Mouse (Mus musculus): Measurements from ENCODE around the gene 4932438A13Rik. TPM values are rescaled to one million over a fixed set of nuclear protein-coding genes. Genes with fewer than 3 reads are reported as not detected.

The 4932438A13Rik gene
- polyA plus RNA-seq, 1 experiment from 2014 or later, result 55.3 TPM

GRCm38 (mm10) chr3:37051491-37051890, 188.6 kb downstream of the 4932438A13Rik start:
- H3K4me3 ChIP-seq (ENCODE audit: low read depth, low read length), result no peak overlapping the region
- no peaks in the 10 kb centered on the region for H3K27me3 ChIP-seq (replicated peaks; ENCODE audit: control insufficient read depth, insufficient read depth, low read length)
- 100% methylated on average over 1 of the region's 1 CpGs for WGBS
- peaks cover 24% of the 10 kb centered on the region for H3K36me3 ChIP-seq (ENCODE audit: control insufficient read depth, insufficient read depth, low read length)
- DNase-seq (ENCODE audit: low spot score), result no peak
- no peaks in the 10 kb centered on the region for H3K4me1 ChIP-seq (ENCODE audit: control insufficient read depth, insufficient read depth, low read length)
- H3K9me3 ChIP-seq (replicated peaks; ENCODE audit: control insufficient read depth, low read length), result no peaks in the 10 kb centered on the region
- no peak overlapping the region for H3K27ac ChIP-seq (ENCODE audit: low read depth, low read length)
- no peak overlapping the region for H3K9ac ChIP-seq (ENCODE audit: low read length)
- no peak for ATAC-seq
- H3K4me2 ChIP-seq (ENCODE audit: low read length), result no peak overlapping the region

DNA sequence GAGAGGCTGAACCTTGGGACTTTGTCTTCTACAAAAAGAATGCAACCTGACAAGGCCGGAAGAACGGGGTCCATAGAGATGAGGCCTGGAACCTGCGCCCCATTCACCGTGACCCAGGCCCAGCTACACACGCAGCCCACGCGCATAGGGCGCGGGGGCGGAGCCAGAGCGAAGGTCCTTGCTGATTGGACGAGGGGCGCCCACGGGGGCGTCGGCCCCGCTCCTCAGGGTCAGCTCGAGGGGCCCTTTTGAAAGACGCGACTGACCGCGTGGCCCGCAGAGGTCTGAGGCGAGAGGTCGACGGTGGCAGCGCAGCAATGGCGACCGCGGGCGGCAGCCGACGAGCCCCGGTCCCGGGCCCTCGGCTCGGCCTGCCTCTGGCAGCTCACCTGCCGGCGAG, 200.5 kb downstream of the 4932438A13Rik start, which contains the start of gene Adad1:
TSS of gene Adad1 (plus strand) at position 122 of the 400 bp plus-strand sequence.
- no peaks in the 10 kb centered on the region for H3K4me1 ChIP-seq (ENCODE audit: control insufficient read depth, insufficient read depth, low read length)
- no peak within 1 kb of the TSS for H3K4me3 ChIP-seq (ENCODE audit: low read depth, low read length)
- H3K4me2 ChIP-seq (ENCODE audit: low read length), result peak within 1 kb of the TSS; percentile 28; the same call in 1 of the 2 replicates
- H3K27me3 ChIP-seq (replicated peaks; ENCODE audit: control insufficient read depth, insufficient read depth, low read length), result no peaks in the 10 kb centered on the region
- WGBS, result 68% methylated on average over 39 of the region's 39 CpGs
- no peak within 1 kb of the TSS for H3K9ac ChIP-seq (ENCODE audit: low read length)
- DNase-seq (ENCODE audit: low spot score), result no peak
- ATAC-seq, result no peak
- peaks cover 10% of the 10 kb centered on the region; the same call in 1 of the 2 replicates for H3K9me3 ChIP-seq (replicated peaks; ENCODE audit: control insufficient read depth, low read length)
- H3K36me3 ChIP-seq (ENCODE audit: control insufficient read depth, insufficient read depth, low read length), result no peaks in the 10 kb centered on the region
- no peak within 1 kb of the TSS for H3K27ac ChIP-seq (ENCODE audit: low read depth, low read length)

- no peaks in the 10 kb centered on the region for H3K36me3 ChIP-seq (ENCODE audit: control insufficient read depth, insufficient read depth, low read length)
- H3K4me1 ChIP-seq (ENCODE audit: control insufficient read depth, insufficient read depth, low read length), result no peaks in the 10 kb centered on the region
- ATAC-seq (no peak), DNase-seq (ENCODE audit: low spot score) (peak; percentile 2)
- H3K27ac ChIP-seq (ENCODE audit: low read depth, low read length), result no peak overlapping the region
- no peaks in the 10 kb centered on the region for H3K27me3 ChIP-seq (replicated peaks; ENCODE audit: control insufficient read depth, insufficient read depth, low read length)
- no peak overlapping the region for H3K9ac ChIP-seq (ENCODE audit: low read length)
- H3K4me2 ChIP-seq (ENCODE audit: low read length), result no peak overlapping the region
- H3K4me3 ChIP-seq (ENCODE audit: low read depth, low read length), result no peak overlapping the region
- H3K9me3 ChIP-seq (replicated peaks; ENCODE audit: control insufficient read depth, low read length), result 0 out of 2 replicates have a peak, but pooled peaks cover 3% of the 10 kb centered on the region
Observed at GRCm38 (mm10) chr3:37073211-37073610, 210.3 kb downstream of the 4932438A13Rik start.

- Histone ChIP-seq H3K27ac (ENCODE audit: low read depth, low read length) (no peak overlapping the region), H3K4me1 (ENCODE audit: control insufficient read depth, insufficient read depth, low read length) (no peaks in the 10 kb centered on the region), H3K9ac (ENCODE audit: low read length) (no peak overlapping the region), H3K4me2 (ENCODE audit: low read length) (no peak overlapping the region), H3K36me3 (ENCODE audit: control insufficient read depth, insufficient read depth, low read length) (no peaks in the 10 kb centered on the region), H3K27me3 (replicated peaks; ENCODE audit: control insufficient read depth, insufficient read depth, low read length) (no peaks in the 10 kb centered on the region), H3K4me3 (ENCODE audit: low read depth, low read length) (no peak overlapping the region), H3K9me3 (replicated peaks; ENCODE audit: control insufficient read depth, low read length) (no peaks in the 10 kb centered on the region)
- WGBS, result 82% methylated on average over 4 of the region's 4 CpGs
- DNase-seq (ENCODE audit: low spot score) (no peak), ATAC-seq (no peak)
Observed at GRCm38 (mm10) chr3:37084860-37085259, 222.0 kb downstream of the 4932438A13Rik start.

GRCm38 (mm10) chr3:37090721-37091120, 227.8 kb downstream of the 4932438A13Rik start:
- no peak overlapping the region for H3K4me3 ChIP-seq (ENCODE audit: low read depth, low read length)
- no peaks in the 10 kb centered on the region for H3K9me3 ChIP-seq (replicated peaks; ENCODE audit: control insufficient read depth, low read length)
- H3K27ac ChIP-seq (ENCODE audit: low read depth, low read length), result no peak overlapping the region
- no peak overlapping the region for H3K4me2 ChIP-seq (ENCODE audit: low read length)
- no peak overlapping the region for H3K9ac ChIP-seq (ENCODE audit: low read length)
- DNase-seq (ENCODE audit: low spot score) (peak; percentile 68), ATAC-seq (peak; percentile 79; the same call in 1 of the 2 replicates)
- no peaks in the 10 kb centered on the region for H3K27me3 ChIP-seq (replicated peaks; ENCODE audit: control insufficient read depth, insufficient read depth, low read length)
- H3K4me1 ChIP-seq (ENCODE audit: control insufficient read depth, insufficient read depth, low read length), result no peaks in the 10 kb centered on the region
- H3K36me3 ChIP-seq (ENCODE audit: control insufficient read depth, insufficient read depth, low read length), result no peaks in the 10 kb centered on the region

Other genes starting within 250 kb of the 4932438A13Rik start
- 16.6 and 20.2 TPM in 2 replicates for gene Bbs7, start 249.6 kb upstream of the 4932438A13Rik start, polyA plus RNA-seq (2014; fragmentation: Nextera tagmentation; extraction: Ambion mirVana)
- 4.8 and 5.6 TPM in 2 replicates for gene Trpc3, start 172.9 kb upstream of the 4932438A13Rik start, polyA plus RNA-seq (2014; fragmentation: Nextera tagmentation; extraction: Ambion mirVana)
- gene Adad1, start 200.4 kb downstream of the 4932438A13Rik start, polyA plus RNA-seq (2014; fragmentation: Nextera tagmentation; extraction: Ambion mirVana), result 0.11 and 0.43 TPM in 2 replicates